Mouse (Mus musculus): ENCODE results near the gene Slc36a4. TPM values are rescaled to one million over a fixed set of nuclear protein-coding genes. Genes with fewer than 3 reads are reported as not detected.

Slc36a4 gene
- polyA plus RNA-seq, 1 experiment from 2014 or later = 11.4 TPM

DNA sequence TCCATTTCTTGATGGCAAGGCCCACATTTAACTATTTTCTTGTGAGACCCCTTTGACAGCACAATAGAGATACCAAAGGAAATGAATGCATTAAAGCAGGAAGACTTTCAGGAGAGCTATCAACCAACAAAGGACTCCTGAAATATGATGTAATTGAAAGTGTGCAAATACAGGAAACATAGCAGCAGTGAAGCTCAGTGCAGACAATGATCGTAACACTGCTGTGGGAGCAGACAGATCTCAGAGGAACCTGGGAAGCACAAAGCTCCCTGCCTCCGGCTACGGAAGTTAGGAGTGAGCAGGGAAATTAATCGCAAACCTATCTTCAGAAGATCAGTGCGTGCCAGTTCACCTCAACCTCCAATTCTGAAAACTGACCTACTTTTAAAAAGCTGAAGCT is 38.8 kb downstream of the Slc36a4 start:
- no peak for DNase-seq (ENCODE audit: low read depth, low spot score)
- POLR2A ChIA-PET = no interaction called here
- no peak for TF ChIP-seq CTCF (IDR thresholded peaks at IDR 0.05)
- ATAC-seq = no peak
- CTCF ChIA-PET = interaction anchor here (0.8 to 1.5 kb wide), 2 partner anchors 11 to 27 kb away, joined by 3 read pairs; no protein-coding TSS in a partner anchor
- no peaks in the 10 kb centered on the region for H3K27me3 ChIP-seq
- in situ Hi-C loops (cut with MboI; ENCODE audit: low pct_unique_long_range_greater_than_20kb) = no loop called here

GRCm38 (mm10) chr9:15759318-15759717 is 49.8 kb downstream of the Slc36a4 start:
- no peak for ATAC-seq
- H3K27me3 ChIP-seq = no peaks in the 10 kb centered on the region
- no peak for DNase-seq (ENCODE audit: low read depth, low spot score)
- TF ChIP-seq CTCF (IDR thresholded peaks at IDR 0.05) = no peak
- ChIA-PET CTCF (interaction anchor here (1.0 kb wide), 1 partner anchor 11 kb away, joined by 3 read pairs; no protein-coding TSS in a partner anchor), POLR2A (no interaction called here)
- in situ Hi-C loops (cut with MboI; ENCODE audit: low pct_unique_long_range_greater_than_20kb) = no loop called here

GRCm38 (mm10) chr9:15766379-15766778 is 56.8 kb downstream of the Slc36a4 start:
- CTCF ChIA-PET = interaction anchor here (1.6 kb wide), 1 partner anchor 11 kb away, joined by 4 read pairs; no protein-coding TSS in a partner anchor
- no peak for TF ChIP-seq CTCF (IDR thresholded peaks at IDR 0.05)
- POLR2A ChIA-PET = no interaction called here
- ATAC-seq = no peak
- no peaks in the 10 kb centered on the region for H3K27me3 ChIP-seq
- in situ Hi-C loops (cut with MboI; ENCODE audit: low pct_unique_long_range_greater_than_20kb) = no loop called here
- DNase-seq (ENCODE audit: low read depth, low spot score) = no peak

DNA sequence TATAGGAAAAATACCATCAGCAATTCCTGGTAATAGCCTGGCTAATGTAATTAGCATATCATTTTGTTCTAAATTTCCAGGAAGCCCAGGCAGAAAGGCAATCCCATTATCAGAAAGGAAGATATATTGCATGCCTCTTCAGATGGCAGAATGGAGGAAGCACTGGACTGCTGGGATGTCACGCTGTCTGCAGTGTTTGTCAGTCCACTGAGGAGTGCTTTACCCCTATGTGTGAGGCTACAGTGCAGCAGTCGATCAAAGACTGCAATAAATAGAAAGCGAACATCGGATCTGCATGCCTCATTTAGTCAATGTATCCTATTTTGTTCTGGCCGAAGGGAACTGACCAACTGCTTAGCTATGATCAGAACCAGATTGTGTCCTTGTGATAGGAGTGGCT is 57.3 kb downstream of the Slc36a4 start:
- POLR2A ChIA-PET = no interaction called here
- no peaks in the 10 kb centered on the region for H3K27me3 ChIP-seq
- no peak for DNase-seq (ENCODE audit: low read depth, low spot score)
- in situ Hi-C loops (cut with MboI; ENCODE audit: low pct_unique_long_range_greater_than_20kb) = no loop called here
- CTCF ChIA-PET = interaction anchor here (1.6 kb wide), 1 partner anchor 10 kb away, joined by 4 read pairs; no protein-coding TSS in a partner anchor
- no peak for ATAC-seq
- TF ChIP-seq CTCF (IDR thresholded peaks at IDR 0.05) = no peak

DNA sequence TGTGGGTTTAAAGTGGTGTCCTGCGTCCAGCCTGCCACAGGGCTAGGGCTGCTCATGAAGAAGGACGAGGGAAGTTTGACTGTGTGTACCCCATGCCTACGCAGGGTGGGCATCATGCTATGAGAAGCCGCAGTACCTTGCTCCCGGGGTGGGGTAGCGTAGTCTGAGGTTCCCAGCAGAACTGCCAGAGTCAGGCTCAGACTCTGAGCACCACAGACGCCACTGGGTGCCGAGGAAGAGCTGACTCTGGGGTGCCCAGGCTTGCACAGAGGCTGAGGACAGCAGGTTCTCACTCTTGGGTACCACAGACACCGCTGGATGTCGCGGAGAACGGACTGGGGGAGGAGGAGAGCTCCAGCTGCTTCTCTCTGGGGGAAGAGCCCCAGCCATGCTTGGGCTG is 63.2 kb downstream of the Slc36a4 start:
- CTCF ChIA-PET = no interaction called here
- no peaks in the 10 kb centered on the region for H3K27me3 ChIP-seq
- POLR2A ChIA-PET = no interaction called here
- DNase-seq (ENCODE audit: low read depth, low spot score) (no peak), ATAC-seq (no peak)
- in situ Hi-C loops (cut with MboI; ENCODE audit: low pct_unique_long_range_greater_than_20kb) = no loop called here
- no peak for TF ChIP-seq CTCF (IDR thresholded peaks at IDR 0.05)

- DNase-seq (ENCODE audit: low read depth, low spot score) (no peak), ATAC-seq (no peak)
- in situ Hi-C loops (cut with MboI; ENCODE audit: low pct_unique_long_range_greater_than_20kb) = no loop called here
- TF ChIP-seq CTCF (IDR thresholded peaks at IDR 0.05) = no peak
- ChIA-PET CTCF (no interaction called here), POLR2A (no interaction called here)
- H3K27me3 ChIP-seq = no peaks in the 10 kb centered on the region
Observed at GRCm38 (mm10) chr9:15773426-15773825, 63.9 kb downstream of the Slc36a4 start.

DNA sequence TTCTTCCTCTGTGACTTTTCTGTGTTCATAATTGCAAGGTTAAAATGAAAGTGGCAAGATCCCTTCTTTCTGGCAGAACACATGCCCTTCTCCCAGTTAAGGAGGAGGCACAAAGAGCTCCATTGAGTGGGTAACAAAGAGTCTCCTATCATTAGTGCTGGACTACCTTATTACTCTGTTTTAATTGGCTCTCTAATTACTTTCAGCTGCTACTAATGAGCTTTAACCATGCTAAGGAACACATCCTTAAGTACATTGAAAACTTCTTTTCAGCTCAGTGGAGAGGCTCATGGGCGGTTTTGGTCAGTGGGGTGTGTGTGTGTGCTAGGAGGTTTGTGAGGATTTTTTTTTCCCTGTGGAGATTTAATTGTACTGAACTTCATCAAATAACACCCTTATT is 65.4 kb downstream of the Slc36a4 start:
- ATAC-seq (no peak), DNase-seq (ENCODE audit: low read depth, low spot score) (no peak)
- TF ChIP-seq CTCF (IDR thresholded peaks at IDR 0.05) = no peak
- POLR2A ChIA-PET = no interaction called here
- CTCF ChIA-PET = interaction anchor here (0.7 kb wide), 1 partner anchor 27 kb away, joined by 3 read pairs; no protein-coding TSS in a partner anchor
- H3K27me3 ChIP-seq = no peaks in the 10 kb centered on the region
- in situ Hi-C loops (cut with MboI; ENCODE audit: low pct_unique_long_range_greater_than_20kb) = no loop called here

DNA sequence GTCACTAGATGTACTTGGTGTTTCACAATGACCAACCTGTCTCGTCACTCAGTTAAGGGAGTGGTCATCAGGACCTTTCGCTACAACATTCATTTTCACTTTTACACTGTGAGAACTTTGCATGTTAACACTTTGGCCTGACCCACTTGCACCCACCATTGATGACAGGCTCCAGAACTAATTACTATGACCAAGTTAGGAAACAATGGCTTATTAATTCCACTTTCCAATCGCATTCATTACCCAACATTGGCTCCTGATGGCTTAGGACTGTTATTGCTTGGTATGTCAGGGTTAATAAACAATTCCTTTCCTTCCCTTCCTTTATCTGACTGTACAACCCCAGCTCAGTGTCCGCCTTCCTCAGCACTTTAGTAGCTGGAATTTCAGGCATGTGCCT is 72.4 kb downstream of the Slc36a4 start:
- in situ Hi-C loops (cut with MboI; ENCODE audit: low pct_unique_long_range_greater_than_20kb) = no loop called here
- no peak for TF ChIP-seq CTCF (IDR thresholded peaks at IDR 0.05)
- no peaks in the 10 kb centered on the region for H3K27me3 ChIP-seq
- no peak for ATAC-seq
- ChIA-PET CTCF (no interaction called here), POLR2A (no interaction called here)
- DNase-seq (ENCODE audit: low read depth, low spot score) = no peak

DNA sequence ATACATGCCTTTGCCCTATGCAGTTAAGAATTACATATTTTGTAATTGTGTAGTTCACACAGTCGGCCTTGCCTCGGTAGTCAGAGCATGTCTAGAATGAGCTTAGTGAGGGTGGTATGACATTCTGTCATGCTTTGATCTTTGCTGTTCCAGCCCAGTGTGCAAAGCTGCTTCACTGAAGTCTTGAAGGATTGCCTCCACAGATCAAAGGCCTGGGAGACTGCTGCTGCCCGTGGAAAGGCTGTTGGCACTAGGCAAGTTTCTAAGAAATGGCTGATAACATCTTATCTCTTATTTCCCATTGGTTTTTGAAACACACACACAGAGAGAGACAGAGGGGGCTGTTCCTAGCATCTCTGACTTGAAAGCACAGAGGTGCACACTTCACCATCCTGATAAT is 76.7 kb downstream of the Slc36a4 start:
- POLR2A ChIA-PET = no interaction called here
- ATAC-seq = no peak
- no peak for DNase-seq (ENCODE audit: low read depth, low spot score)
- CTCF ChIA-PET = no interaction called here
- TF ChIP-seq CTCF (IDR thresholded peaks at IDR 0.05) = no peak
- in situ Hi-C loops (cut with MboI; ENCODE audit: low pct_unique_long_range_greater_than_20kb) = no loop called here
- H3K27me3 ChIP-seq = no peaks in the 10 kb centered on the region

- ATAC-seq = no peak
- no peak for DNase-seq (ENCODE audit: low read depth, low spot score)
- TF ChIP-seq CTCF (IDR thresholded peaks at IDR 0.05) = no peak
- ChIA-PET POLR2A (no interaction called here), CTCF (no interaction called here)
- in situ Hi-C loops (cut with MboI; ENCODE audit: low pct_unique_long_range_greater_than_20kb) = no loop called here
- H3K27me3 ChIP-seq = no peaks in the 10 kb centered on the region
Observed at GRCm38 (mm10) chr9:15786610-15787009, 77.1 kb downstream of the Slc36a4 start.

GRCm38 (mm10) chr9:15792076-15792475 is 82.5 kb downstream of the Slc36a4 start:
- DNase-seq (ENCODE audit: low read depth, low spot score) (no peak), ATAC-seq (no peak)
- H3K27me3 ChIP-seq = no peaks in the 10 kb centered on the region
- in situ Hi-C loops (cut with MboI; ENCODE audit: low pct_unique_long_range_greater_than_20kb) = no loop called here
- ChIA-PET POLR2A (no interaction called here), CTCF (no interaction called here)
- TF ChIP-seq CTCF (IDR thresholded peaks at IDR 0.05) = no peak

Other genes starting within 250 kb of the Slc36a4 start
- gene Smco4, start 216.3 kb upstream of the Slc36a4 start, polyA plus RNA-seq (2021) = 15.8 TPM
- not detected for gene Deup1, start 81.8 kb upstream of the Slc36a4 start, polyA plus RNA-seq (2021)
- gene Mtnr1b, start 164.8 kb downstream of the Slc36a4 start, polyA plus RNA-seq (2021) = not detected